Mouse (Mus musculus): ENCODE results near the gene Prdm10.

- TF ChIP-seq CTCF (IDR thresholded peaks at IDR 0.05; ENCODE audit: low read depth) (no peak), EP300 (optimal IDR thresholded peaks at IDR 0.05) (no peak)
Observed at GRCm38 (mm10) chr9:31272160-31272559, 8.2 kb upstream of the Prdm10 start.
